Mouse (Mus musculus): ENCODE data around the gene Vegfa.

GRCm38 (mm10) chr17:46040561-46040960 is 8.4 kb upstream of the Vegfa start:
- TF ChIP-seq POLR2A (IDR thresholded peaks at IDR 0.05; ENCODE audit: low read depth, low read length) (no peak), CTCF (IDR thresholded peaks at IDR 0.05; ENCODE audit: extremely low read depth, insufficient read depth, insufficient read length, insufficient replicate concordance) (no peak)

Data from spleen, adult 2 months (tissue).